Comparison of ENCODE assay signal across 8 mouse cellular contexts in genomic region chr13:23310036-23310435, GRCm38 (mm10). TPM values are rescaled to one million over a fixed set of nuclear protein-coding genes. Genes with fewer than 3 reads are reported as not detected.
DNase-seq lines count a peak whose midpoint lies in the region; ATAC-seq and TF ChIP-seq lines count a peak whose summit lies in the region.

No protein-coding gene starts in this region.

- ATAC-seq in kidney, embryonic 15.5 days (replicated peaks; ENCODE audit: low FRiP score): no peak
- ATAC-seq in embryonic facial prominence, embryonic 12.5 days (ENCODE audit: insufficient number of reproducible peaks, insufficient read depth, low FRiP score, low TSS enrichment): no peak
- no peak for ATAC-seq in intestine, postnatal 0 days
- no peak for ATAC-seq in neural tube, embryonic 13.5 days (ENCODE audit: low read depth)

- H3K9ac ChIP-seq in kidney, embryonic 15.5 days: no peak overlapping the region
- H3K9ac ChIP-seq in embryonic facial prominence, embryonic 12.5 days: no peak overlapping the region
- no peak overlapping the region for H3K9ac ChIP-seq in intestine, postnatal 0 days (ENCODE audit: low read depth, low read length)
- H3K9ac ChIP-seq in neural tube, embryonic 13.5 days: no peak overlapping the region

- DNase-seq in kidney, postnatal 14 days: no peak
- DNase-seq in cerebellum, postnatal 14 days: no peak
- DNase-seq in right cerebral cortex, postnatal 4 days: no peak
- DNase-seq in testis, postnatal 10 days (ENCODE audit: low spot score): no peak

- H3K9me3 ChIP-seq in kidney, embryonic 15.5 days (replicated peaks): no peaks in the 10 kb centered on the region
- H3K9me3 ChIP-seq in embryonic facial prominence, embryonic 12.5 days: no peaks in the 10 kb centered on the region
- no peaks in the 10 kb centered on the region for H3K9me3 ChIP-seq in intestine, postnatal 0 days (ENCODE audit: control insufficient read depth)
- no peaks in the 10 kb centered on the region for H3K9me3 ChIP-seq in neural tube, embryonic 13.5 days

- peak overlapping the region; percentile 65 for H3K4me2 ChIP-seq in kidney, embryonic 15.5 days
- H3K4me2 ChIP-seq in embryonic facial prominence, embryonic 12.5 days (replicated peaks): peak overlapping the region; percentile 63
- peak overlapping the region; percentile 59 for H3K4me2 ChIP-seq in intestine, postnatal 0 days (replicated peaks; ENCODE audit: low read depth)
- H3K4me2 ChIP-seq in neural tube, embryonic 13.5 days: peak overlapping the region; percentile 55

- H3K27me3 ChIP-seq in kidney, embryonic 15.5 days: peaks cover 84% of the 10 kb centered on the region
- H3K27me3 ChIP-seq in embryonic facial prominence, embryonic 12.5 days: peaks cover 34% of the 10 kb centered on the region
- peaks cover 79% of the 10 kb centered on the region for H3K27me3 ChIP-seq in intestine, postnatal 0 days (replicated peaks; ENCODE audit: control insufficient read depth, insufficient read depth, low read length)
- H3K27me3 ChIP-seq in neural tube, embryonic 13.5 days: peaks cover 90% of the 10 kb centered on the region

- H3K36me3 ChIP-seq in kidney, embryonic 15.5 days: no peaks in the 10 kb centered on the region
- no peaks in the 10 kb centered on the region for H3K36me3 ChIP-seq in embryonic facial prominence, embryonic 12.5 days
- no peaks in the 10 kb centered on the region for H3K36me3 ChIP-seq in intestine, postnatal 0 days (ENCODE audit: control insufficient read depth, insufficient read depth)
- no peaks in the 10 kb centered on the region for H3K36me3 ChIP-seq in neural tube, embryonic 13.5 days

- WGBS in kidney, embryonic 15.5 days: 3% methylated on average over 11 of the region's 11 CpGs
- WGBS in embryonic facial prominence, embryonic 12.5 days: 2% methylated on average over 11 of the region's 11 CpGs
- 3% methylated on average over 11 of the region's 11 CpGs for WGBS in intestine, postnatal 0 days
- 1% methylated on average over 11 of the region's 11 CpGs for WGBS in neural tube, embryonic 13.5 days

- H3K4me3 ChIP-seq in kidney, embryonic 15.5 days (replicated peaks): peak overlapping the region; percentile 44
- H3K4me3 ChIP-seq in embryonic facial prominence, embryonic 12.5 days: peak overlapping the region; percentile 41
- H3K4me3 ChIP-seq in intestine, postnatal 0 days (ENCODE audit: low read depth, low read length): peak overlapping the region; percentile 27
- H3K4me3 ChIP-seq in neural tube, embryonic 13.5 days: peak overlapping the region; percentile 33

- TF ChIP-seq CTCF in intestine, postnatal 0 days (IDR thresholded peaks at IDR 0.05; ENCODE audit: low read depth): no peak

- peaks cover 23% of the 10 kb centered on the region for H3K4me1 ChIP-seq in kidney, embryonic 15.5 days
- H3K4me1 ChIP-seq in embryonic facial prominence, embryonic 12.5 days: no peaks in the 10 kb centered on the region
- H3K4me1 ChIP-seq in intestine, postnatal 0 days (replicated peaks; ENCODE audit: control insufficient read depth, insufficient read depth, low read length): peaks cover 11% of the 10 kb centered on the region; the same call in 1 of the 2 replicates
- peaks cover 35% of the 10 kb centered on the region for H3K4me1 ChIP-seq in neural tube, embryonic 13.5 days (replicated peaks)

- H3K27ac ChIP-seq in kidney, embryonic 15.5 days: no peak overlapping the region
- no peak overlapping the region for H3K27ac ChIP-seq in embryonic facial prominence, embryonic 12.5 days
- no peak overlapping the region for H3K27ac ChIP-seq in intestine, postnatal 0 days (ENCODE audit: low read depth, low read length)
- no peak overlapping the region for H3K27ac ChIP-seq in neural tube, embryonic 13.5 days (replicated peaks)

RNA-seq across cellular contexts. Expression of gene Zfp322a, which starts 59.0 kb away (rescaled TPM):
- polyA plus RNA-seq in kidney, embryonic 15.5 days (2015; fragmentation: Nextera tagmentation; extraction: Ambion mirVana): 48.8 and 48.9 TPM in 2 replicates
- 65.4 and 67.5 TPM in 2 replicates for polyA plus RNA-seq in embryonic facial prominence, embryonic 12.5 days (2016; fragmentation: Nextera tagmentation; extraction: Ambion mirVana)
- 15.6 and 17.2 TPM in 2 replicates for polyA plus RNA-seq in intestine, postnatal 0 days (2015; fragmentation: Nextera tagmentation; extraction: Ambion mirVana)
- polyA plus RNA-seq in neural tube, embryonic 13.5 days (2015; fragmentation: Nextera tagmentation; extraction: Ambion mirVana): 51.6 and 60.7 TPM in 2 replicates
